Mouse (Mus musculus): Measurements from ENCODE around the gene B3gnt9. TPM values are rescaled to one million over a fixed set of nuclear protein-coding genes. Genes with fewer than 3 reads are reported as not detected.

B3gnt9 gene
- total and polyA plus RNA-seq, 3 experiments, result 3.5 to 7.1 (median 5.2) TPM

- intact Hi-C loops (cut with DNase I), result no loop called here
- H3K36me3 ChIP-seq (ENCODE audit: control insufficient read depth, insufficient read depth, low read length), result no peaks in the 10 kb centered on the region
- no peaks in the 10 kb centered on the region for H3K27me3 ChIP-seq (ENCODE audit: control insufficient read depth, insufficient read depth, low read length)
- WGBS, result 89% methylated on average over 12 of the region's 12 CpGs
- H3K4me3 ChIP-seq, result no peak overlapping the region
- DNase-seq, result no peak
- H3K27ac ChIP-seq, result no peak overlapping the region
- no peak overlapping the region for H3K9ac ChIP-seq (ENCODE audit: low read depth, low read length)
- H3K4me1 ChIP-seq (ENCODE audit: control insufficient read depth, insufficient read depth, low read length), result no peaks in the 10 kb centered on the region
- no peaks in the 10 kb centered on the region for H3K79me2 ChIP-seq (replicated peaks; ENCODE audit: control insufficient read depth, insufficient read depth, low read length)
- TF ChIP-seq POLR2A (IDR thresholded peaks at IDR 0.05; ENCODE audit: insufficient read depth, low read depth, low read length) (no peak), CTCF (IDR thresholded peaks at IDR 0.05) (no peak), EP300 (IDR thresholded peaks at IDR 0.05; ENCODE audit: insufficient read depth, low read depth, low read length) (no peak)
Measured at GRCm38 (mm10) chr8:105281821-105282220, 26.9 kb upstream of the B3gnt9 start.

- intact Hi-C loops (cut with DNase I), result no loop called here
- no peak for TF ChIP-seq EP300 (IDR thresholded peaks at IDR 0.05; ENCODE audit: insufficient read depth, low read depth, low read length)
- TF ChIP-seq POLR2A (IDR thresholded peaks at IDR 0.05; ENCODE audit: insufficient read depth, low read depth, low read length), result no peak
- TF ChIP-seq CTCF (IDR thresholded peaks at IDR 0.05), result no peak
- Histone ChIP-seq H3K9ac (ENCODE audit: low read depth, low read length) (no peak overlapping the region), H3K27me3 (ENCODE audit: control insufficient read depth, insufficient read depth, low read length) (no peaks in the 10 kb centered on the region), H3K36me3 (ENCODE audit: control insufficient read depth, insufficient read depth, low read length) (no peaks in the 10 kb centered on the region), H3K4me3 (no peak overlapping the region), H3K27ac (no peak overlapping the region), H3K79me2 (replicated peaks; ENCODE audit: control insufficient read depth, insufficient read depth, low read length) (no peaks in the 10 kb centered on the region), H3K4me1 (ENCODE audit: control insufficient read depth, insufficient read depth, low read length) (no peaks in the 10 kb centered on the region)
- DNase-seq, result no peak
- WGBS, result 84% methylated on average over 3 of the region's 3 CpGs
Measured at GRCm38 (mm10) chr8:105280567-105280966, 25.6 kb upstream of the B3gnt9 start.

- DNase-seq, result peak; percentile 80 to 88
- peak overlapping the region; percentile 52; the same call in 1 of the 2 replicates for H3K27ac ChIP-seq
- 5% methylated on average over 28 of the region's 28 CpGs for WGBS
- TF ChIP-seq CTCF (IDR thresholded peaks at IDR 0.05) (peak; percentile 52), EP300 (IDR thresholded peaks at IDR 0.05; ENCODE audit: insufficient read depth, low read depth, low read length) (no peak), POLR2A (IDR thresholded peaks at IDR 0.05; ENCODE audit: insufficient read depth, low read depth, low read length) (0 out of 2 replicates have a peak, but pooled peaks have one; percentile 12)
- intact Hi-C loops (cut with DNase I), result no loop called here
- peak overlapping the region; percentile 16; the same call in 1 of the 2 replicates for H3K4me3 ChIP-seq
- H3K36me3 ChIP-seq (ENCODE audit: control insufficient read depth, insufficient read depth, low read length), result no peaks in the 10 kb centered on the region
- H3K9ac ChIP-seq (ENCODE audit: low read depth, low read length), result no peak overlapping the region
- peaks cover 2% of the 10 kb centered on the region; the same call in 1 of the 2 replicates for H3K4me1 ChIP-seq (ENCODE audit: control insufficient read depth, insufficient read depth, low read length)
- H3K79me2 ChIP-seq (replicated peaks; ENCODE audit: control insufficient read depth, insufficient read depth, low read length), result no peaks in the 10 kb centered on the region
- H3K27me3 ChIP-seq (ENCODE audit: control insufficient read depth, insufficient read depth, low read length), result no peaks in the 10 kb centered on the region
Measured at GRCm38 (mm10) chr8:105278911-105279334, 24.0 kb upstream of the B3gnt9 start.

- Histone ChIP-seq H3K27me3 (ENCODE audit: control insufficient read depth, insufficient read depth, low read length) (no peaks in the 10 kb centered on the region), H3K4me3 (peak overlapping the region; percentile 43), H3K36me3 (ENCODE audit: control insufficient read depth, insufficient read depth, low read length) (no peaks in the 10 kb centered on the region), H3K79me2 (replicated peaks; ENCODE audit: control insufficient read depth, insufficient read depth, low read length) (no peaks in the 10 kb centered on the region), H3K27ac (peak overlapping the region; percentile 52), H3K9ac (ENCODE audit: low read depth, low read length) (peak overlapping the region; percentile 17), H3K4me1 (ENCODE audit: control insufficient read depth, insufficient read depth, low read length) (peaks cover 2% of the 10 kb centered on the region; the same call in 1 of the 2 replicates)
- intact Hi-C loops (cut with DNase I), result no loop called here
- WGBS, result 7% methylated on average over 30 of the region's 30 CpGs
- peak; percentile 70 to 72 for DNase-seq
- TF ChIP-seq EP300 (IDR thresholded peaks at IDR 0.05; ENCODE audit: insufficient read depth, low read depth, low read length), result no peak
- TF ChIP-seq POLR2A (IDR thresholded peaks at IDR 0.05; ENCODE audit: insufficient read depth, low read depth, low read length), result peak; percentile 27; the same call in 1 of the 2 replicates
- no peak for TF ChIP-seq CTCF (IDR thresholded peaks at IDR 0.05)
Measured at GRCm38 (mm10) chr8:105276292-105277120, 21.6 kb upstream of the B3gnt9 start.

- peak within 1 kb of the TSS; percentile 52 for H3K27ac ChIP-seq
- TF ChIP-seq CTCF (IDR thresholded peaks at IDR 0.05) (no peak), POLR2A (IDR thresholded peaks at IDR 0.05; ENCODE audit: insufficient read depth, low read depth, low read length) (no peak), EP300 (IDR thresholded peaks at IDR 0.05; ENCODE audit: insufficient read depth, low read depth, low read length) (no peak)
- WGBS, result 9% methylated on average over 10 of the region's 10 CpGs
- peak within 1 kb of the TSS; percentile 17 for H3K9ac ChIP-seq (ENCODE audit: low read depth, low read length)
- intact Hi-C loops (cut with DNase I), result no loop called here
- peak within 1 kb of the TSS; percentile 43 for H3K4me3 ChIP-seq
- H3K27me3 ChIP-seq (ENCODE audit: control insufficient read depth, insufficient read depth, low read length), result no peaks in the 10 kb centered on the region
- H3K4me1 ChIP-seq (ENCODE audit: control insufficient read depth, insufficient read depth, low read length), result peaks cover 2% of the 10 kb centered on the region; the same call in 1 of the 2 replicates
- no peak for DNase-seq
- no peaks in the 10 kb centered on the region for H3K36me3 ChIP-seq (ENCODE audit: control insufficient read depth, insufficient read depth, low read length)
- no peaks in the 10 kb centered on the region for H3K79me2 ChIP-seq (replicated peaks; ENCODE audit: control insufficient read depth, insufficient read depth, low read length)
Measured at GRCm38 (mm10) chr8:105275840-105276239, 20.9 kb upstream of the B3gnt9 start, which contains the start of gene Nol3. Gene Nol3, plus strand, starts transcription at chr8:105276140.

- no peak for TF ChIP-seq CTCF (IDR thresholded peaks at IDR 0.05)
- TF ChIP-seq POLR2A (IDR thresholded peaks at IDR 0.05; ENCODE audit: insufficient read depth, low read depth, low read length), result no peak
- no peak for TF ChIP-seq EP300 (IDR thresholded peaks at IDR 0.05; ENCODE audit: insufficient read depth, low read depth, low read length)
- H3K4me3 ChIP-seq, result no peak overlapping the region
- no peak overlapping the region for H3K9ac ChIP-seq (ENCODE audit: low read depth, low read length)
- no peak overlapping the region for H3K27ac ChIP-seq
- no peak for DNase-seq
- 11% methylated on average over 11 of the region's 11 CpGs for WGBS
- H3K4me1 ChIP-seq (ENCODE audit: control insufficient read depth, insufficient read depth, low read length), result peaks cover 2% of the 10 kb centered on the region; the same call in 1 of the 2 replicates
- H3K27me3 ChIP-seq (ENCODE audit: control insufficient read depth, insufficient read depth, low read length), result no peaks in the 10 kb centered on the region
- no peaks in the 10 kb centered on the region for H3K36me3 ChIP-seq (ENCODE audit: control insufficient read depth, insufficient read depth, low read length)
- intact Hi-C loops (cut with DNase I), result no loop called here
- no peaks in the 10 kb centered on the region for H3K79me2 ChIP-seq (replicated peaks; ENCODE audit: control insufficient read depth, insufficient read depth, low read length)
Measured at GRCm38 (mm10) chr8:105275387-105275786, 20.4 kb upstream of the B3gnt9 start.

Data from heart, adult 2 months (tissue).